Mouse (Mus musculus): ENCODE results near the gene Shisa5. TPM values are rescaled to one million over a fixed set of nuclear protein-coding genes. Genes with fewer than 3 reads are reported as not detected.

Shisa5 gene
- polyA plus RNA-seq, 1 experiment from 2014 or later = 60.4 TPM

- Histone ChIP-seq H3K4me3 (no peak overlapping the region), H3K27ac (no peak overlapping the region), H3K9ac (no peak overlapping the region), H3K4me2 (replicated peaks) (no peak overlapping the region), H3K36me3 (peaks cover 7% of the 10 kb centered on the region), H3K9me3 (no peaks in the 10 kb centered on the region), H3K4me1 (no peaks in the 10 kb centered on the region), H3K27me3 (no peaks in the 10 kb centered on the region)
- 43% methylated on average over 2 of the region's 2 CpGs for WGBS
- ATAC-seq (ENCODE audit: insufficient number of reproducible peaks, insufficient read depth, low FRiP score, low TSS enrichment) = no peak
Measured at GRCm38 (mm10) chr9:109003201-109003600, 35.2 kb upstream of the Shisa5 start.

- no peak overlapping the region for H3K4me2 ChIP-seq (replicated peaks)
- H3K4me1 ChIP-seq = 0 out of 2 replicates have a peak, but pooled peaks cover 7% of the 10 kb centered on the region
- H3K36me3 ChIP-seq = peaks cover 20% of the 10 kb centered on the region
- 77% methylated on average over 21 of the region's 21 CpGs for WGBS
- H3K4me3 ChIP-seq = no peak overlapping the region
- no peak overlapping the region for H3K27ac ChIP-seq
- H3K9ac ChIP-seq = no peak overlapping the region
- H3K9me3 ChIP-seq = no peaks in the 10 kb centered on the region
- ATAC-seq (ENCODE audit: insufficient number of reproducible peaks, insufficient read depth, low FRiP score, low TSS enrichment) = no peak
- no peaks in the 10 kb centered on the region for H3K27me3 ChIP-seq
Measured at GRCm38 (mm10) chr9:109007025-109007780, 31.2 kb upstream of the Shisa5 start.

- H3K27ac ChIP-seq = no peak overlapping the region
- H3K9ac ChIP-seq = no peak overlapping the region
- ATAC-seq (ENCODE audit: insufficient number of reproducible peaks, insufficient read depth, low FRiP score, low TSS enrichment) = no peak
- H3K36me3 ChIP-seq = peaks cover 16% of the 10 kb centered on the region
- 77% methylated on average over 9 of the region's 9 CpGs for WGBS
- H3K27me3 ChIP-seq = no peaks in the 10 kb centered on the region
- no peaks in the 10 kb centered on the region for H3K9me3 ChIP-seq
- 0 out of 2 replicates have a peak, but pooled peaks cover 7% of the 10 kb centered on the region for H3K4me1 ChIP-seq
- H3K4me3 ChIP-seq = no peak overlapping the region
- H3K4me2 ChIP-seq (replicated peaks) = no peak overlapping the region
Measured at GRCm38 (mm10) chr9:109008081-109008480, 30.3 kb upstream of the Shisa5 start.

DNA sequence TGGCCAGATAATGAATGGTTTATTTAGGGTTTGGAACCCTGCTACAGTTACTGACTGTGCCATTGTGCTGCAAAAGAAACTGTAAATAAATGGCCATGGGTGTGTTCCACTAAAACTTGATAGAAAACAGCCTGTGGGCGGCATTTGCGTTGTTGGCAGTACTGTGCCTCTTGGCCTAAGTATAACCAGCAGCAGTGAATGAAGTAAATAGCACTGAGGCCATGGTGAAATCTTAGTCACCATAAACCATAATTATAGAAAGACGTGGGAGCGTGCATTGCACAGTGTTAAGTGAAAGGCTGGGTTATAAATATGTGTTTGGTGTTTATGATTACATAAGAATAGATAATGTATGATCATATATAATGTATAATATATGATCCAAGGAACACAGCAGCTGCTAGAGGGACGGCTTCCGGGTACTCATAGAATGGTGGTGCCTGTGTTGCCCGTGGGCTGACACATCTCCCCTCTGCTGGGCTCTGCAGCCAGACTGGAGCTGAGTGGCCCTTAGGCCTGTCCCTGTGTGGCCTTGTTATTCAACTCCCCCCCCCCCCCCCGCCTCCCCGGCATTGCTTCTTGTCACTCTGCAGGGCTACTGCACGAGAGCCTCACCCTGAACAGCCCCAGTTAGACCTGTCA, 29.2 kb upstream of the Shisa5 start:
- H3K9ac ChIP-seq = no peak overlapping the region
- ATAC-seq (ENCODE audit: insufficient number of reproducible peaks, insufficient read depth, low FRiP score, low TSS enrichment) = no peak
- no peak overlapping the region for H3K4me2 ChIP-seq (replicated peaks)
- H3K27me3 ChIP-seq = no peaks in the 10 kb centered on the region
- H3K4me3 ChIP-seq = no peak overlapping the region
- H3K4me1 ChIP-seq = 0 out of 2 replicates have a peak, but pooled peaks cover 7% of the 10 kb centered on the region
- no peaks in the 10 kb centered on the region for H3K9me3 ChIP-seq
- 66% methylated on average over 9 of the region's 10 CpGs for WGBS
- no peak overlapping the region for H3K27ac ChIP-seq
- H3K36me3 ChIP-seq = peaks cover 16% of the 10 kb centered on the region

DNA sequence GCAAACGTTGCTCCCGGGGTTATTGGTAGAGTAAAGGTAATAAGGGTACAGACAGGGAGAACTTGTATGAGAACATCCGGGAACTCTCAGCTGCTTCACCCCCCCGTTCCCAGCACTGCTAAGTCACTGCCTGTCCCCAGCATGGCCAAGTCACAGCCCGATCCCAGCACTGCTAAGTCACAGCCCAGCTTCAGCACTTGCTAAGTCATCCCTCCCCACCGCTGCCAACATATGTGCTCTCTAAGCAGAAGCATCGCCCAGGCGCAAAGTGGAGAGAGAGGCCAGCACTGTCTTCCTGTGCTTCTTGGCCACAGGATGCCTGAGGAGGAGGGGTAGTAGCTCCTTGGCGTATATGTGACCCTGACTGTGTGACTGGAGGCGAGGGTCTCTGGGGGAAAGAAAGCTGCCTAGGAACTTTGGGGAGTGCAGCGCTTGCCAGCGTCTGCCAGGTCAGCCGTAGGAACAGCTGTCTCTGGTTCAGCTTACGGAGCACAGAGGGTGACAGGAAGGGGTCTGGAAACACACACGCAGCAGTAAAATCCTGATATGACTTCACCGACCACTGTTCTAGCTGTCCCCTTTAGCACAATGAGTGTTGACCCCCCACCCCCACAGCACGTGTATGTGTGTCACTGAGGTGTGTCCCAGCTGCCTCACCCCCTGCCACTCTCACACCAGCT, 28.6 kb upstream of the Shisa5 start:
- Histone ChIP-seq H3K9ac (no peak overlapping the region), H3K36me3 (peaks cover 16% of the 10 kb centered on the region), H3K4me2 (replicated peaks) (no peak overlapping the region), H3K4me3 (no peak overlapping the region), H3K27ac (no peak overlapping the region), H3K27me3 (no peaks in the 10 kb centered on the region), H3K4me1 (0 out of 2 replicates have a peak, but pooled peaks cover 7% of the 10 kb centered on the region), H3K9me3 (no peaks in the 10 kb centered on the region)
- ATAC-seq (ENCODE audit: insufficient number of reproducible peaks, insufficient read depth, low FRiP score, low TSS enrichment) = no peak
- 44% methylated on average over 17 of the region's 17 CpGs for WGBS

DNA sequence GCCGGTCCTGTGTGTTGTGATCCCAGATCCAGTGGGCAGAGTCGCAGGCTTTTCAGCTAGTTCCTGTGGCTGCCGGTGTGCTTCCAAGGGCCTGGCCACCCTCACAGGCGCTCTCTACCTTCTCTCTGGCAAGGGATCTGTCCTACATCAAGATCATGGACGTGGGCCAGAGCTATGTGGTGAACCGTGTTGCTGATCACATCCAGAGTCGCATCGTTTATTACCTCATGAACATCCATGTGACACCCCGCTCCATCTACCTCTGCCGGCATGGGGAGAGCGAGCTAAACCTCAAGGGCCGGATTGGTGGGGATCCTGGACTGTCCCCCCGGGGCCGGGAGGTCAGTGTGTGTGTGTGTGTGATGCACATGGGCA, 28.1 kb upstream of the Shisa5 start:
- WGBS = 85% methylated on average over 14 of the region's 14 CpGs
- Histone ChIP-seq H3K36me3 (peaks cover 16% of the 10 kb centered on the region), H3K4me3 (no peak overlapping the region), H3K9ac (no peak overlapping the region), H3K9me3 (no peaks in the 10 kb centered on the region), H3K4me1 (0 out of 2 replicates have a peak, but pooled peaks cover 7% of the 10 kb centered on the region), H3K27me3 (no peaks in the 10 kb centered on the region), H3K4me2 (replicated peaks) (no peak overlapping the region), H3K27ac (no peak overlapping the region)
- ATAC-seq (ENCODE audit: insufficient number of reproducible peaks, insufficient read depth, low FRiP score, low TSS enrichment) = no peak

- Histone ChIP-seq H3K27ac (no peak overlapping the region), H3K4me2 (replicated peaks) (no peak overlapping the region), H3K27me3 (no peaks in the 10 kb centered on the region), H3K4me1 (no peaks in the 10 kb centered on the region), H3K9ac (no peak overlapping the region), H3K4me3 (no peak overlapping the region), H3K36me3 (peaks cover 9% of the 10 kb centered on the region), H3K9me3 (no peaks in the 10 kb centered on the region)
- WGBS = 73% methylated on average over 8 of the region's 8 CpGs
- ATAC-seq (ENCODE audit: insufficient number of reproducible peaks, insufficient read depth, low FRiP score, low TSS enrichment) = no peak
Measured at GRCm38 (mm10) chr9:109015397-109015796, 23.0 kb upstream of the Shisa5 start.

DNA sequence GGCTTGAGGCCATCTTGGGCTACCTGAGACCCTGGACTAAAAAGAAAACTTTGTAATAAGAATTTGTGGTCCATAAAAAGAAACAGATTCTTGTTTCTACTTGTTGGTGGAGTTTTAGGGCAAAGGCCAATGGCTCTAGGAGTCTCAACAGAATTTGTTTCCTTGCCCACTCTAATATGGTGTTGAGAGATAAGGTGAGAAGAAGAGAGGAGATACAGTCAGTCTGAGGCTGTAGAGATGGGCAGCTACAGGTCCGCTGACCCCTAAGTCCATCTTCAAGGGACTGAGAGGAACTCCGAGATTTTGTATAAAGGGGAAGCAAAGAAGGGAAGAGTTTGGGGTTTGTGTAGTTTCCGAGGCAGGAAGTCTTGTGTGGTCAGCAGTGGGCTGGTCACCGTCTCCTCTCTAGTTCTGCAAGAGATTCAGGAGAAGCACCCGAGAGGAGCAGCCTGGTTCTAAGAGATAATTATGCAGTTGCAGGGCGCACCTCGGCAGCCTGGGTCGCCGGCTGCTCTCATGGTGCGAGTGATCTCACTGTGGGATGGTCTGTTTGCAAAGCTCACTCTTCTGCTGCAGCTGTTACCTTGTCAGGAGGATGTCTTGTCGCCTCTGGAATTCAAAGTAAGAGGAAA, 21.3 kb upstream of the Shisa5 start:
- WGBS = 75% methylated on average over 11 of the region's 11 CpGs
- no peak overlapping the region for H3K9ac ChIP-seq
- H3K4me1 ChIP-seq = no peaks in the 10 kb centered on the region
- H3K27me3 ChIP-seq = no peaks in the 10 kb centered on the region
- no peak overlapping the region for H3K27ac ChIP-seq
- H3K4me3 ChIP-seq = no peak overlapping the region
- no peak overlapping the region for H3K4me2 ChIP-seq (replicated peaks)
- H3K9me3 ChIP-seq = no peaks in the 10 kb centered on the region
- ATAC-seq (ENCODE audit: insufficient number of reproducible peaks, insufficient read depth, low FRiP score, low TSS enrichment) = no peak
- no peaks in the 10 kb centered on the region for H3K36me3 ChIP-seq

DNA sequence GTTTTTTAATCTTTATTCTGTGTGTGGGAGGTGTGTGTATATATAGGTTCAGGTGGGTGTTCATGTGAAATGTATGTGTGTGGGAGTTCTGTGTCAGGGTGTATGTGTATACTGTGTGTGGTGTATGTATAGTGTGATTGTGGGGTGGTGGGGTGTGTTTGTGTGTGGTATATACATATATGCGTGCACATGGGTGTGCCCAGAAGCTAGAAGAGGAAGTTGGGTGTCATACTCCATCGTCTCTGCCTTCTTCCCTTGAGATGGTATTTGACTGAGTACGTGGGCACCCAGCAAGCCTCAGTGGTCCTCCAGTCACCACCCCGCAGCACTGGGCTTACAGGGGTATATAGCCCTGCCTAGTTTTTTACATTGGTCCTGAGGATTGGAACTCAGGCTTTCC, 16.9 kb upstream of the Shisa5 start:
- WGBS = 93% methylated on average over 4 of the region's 4 CpGs
- Histone ChIP-seq H3K36me3 (peaks cover 11% of the 10 kb centered on the region; the same call in 1 of the 2 replicates), H3K4me3 (no peak overlapping the region), H3K4me1 (no peaks in the 10 kb centered on the region), H3K27ac (no peak overlapping the region), H3K9me3 (no peaks in the 10 kb centered on the region), H3K9ac (no peak overlapping the region), H3K27me3 (no peaks in the 10 kb centered on the region), H3K4me2 (replicated peaks) (no peak overlapping the region)
- ATAC-seq (ENCODE audit: insufficient number of reproducible peaks, insufficient read depth, low FRiP score, low TSS enrichment) = no peak

GRCm38 (mm10) chr9:109022866-109023685, 15.3 kb upstream of the Shisa5 start:
- Histone ChIP-seq H3K4me3 (no peak overlapping the region), H3K4me2 (replicated peaks) (no peak overlapping the region), H3K27ac (no peak overlapping the region), H3K36me3 (peaks cover 13% of the 10 kb centered on the region; the same call in 1 of the 2 replicates), H3K9ac (no peak overlapping the region), H3K9me3 (no peaks in the 10 kb centered on the region), H3K27me3 (no peaks in the 10 kb centered on the region), H3K4me1 (no peaks in the 10 kb centered on the region)
- 87% methylated on average over 17 of the region's 17 CpGs for WGBS
- no peak for ATAC-seq (ENCODE audit: insufficient number of reproducible peaks, insufficient read depth, low FRiP score, low TSS enrichment)

DNA sequence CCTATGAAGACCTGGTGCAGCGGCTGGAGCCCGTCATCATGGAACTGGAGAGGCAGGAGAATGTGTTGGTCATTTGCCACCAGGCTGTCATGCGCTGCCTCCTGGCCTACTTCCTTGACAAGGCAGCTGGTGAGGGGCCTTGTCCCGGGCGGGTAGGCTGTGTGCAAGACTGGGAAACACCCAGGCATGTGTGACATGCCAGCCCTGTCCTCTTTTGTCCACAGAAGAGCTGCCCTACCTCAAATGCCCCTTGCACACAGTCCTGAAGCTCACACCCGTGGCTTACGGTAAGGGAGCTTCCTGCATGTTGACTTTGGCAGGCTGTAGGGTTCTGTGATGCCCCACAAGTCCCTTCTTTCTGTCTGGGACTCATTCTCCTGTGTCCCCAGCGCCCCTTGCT, 10.8 kb upstream of the Shisa5 start:
- Histone ChIP-seq H3K9me3 (no peaks in the 10 kb centered on the region), H3K27me3 (no peaks in the 10 kb centered on the region), H3K9ac (no peak overlapping the region), H3K4me1 (no peaks in the 10 kb centered on the region), H3K36me3 (peaks cover 22% of the 10 kb centered on the region), H3K27ac (no peak overlapping the region), H3K4me2 (replicated peaks) (no peak overlapping the region), H3K4me3 (no peak overlapping the region)
- 81% methylated on average over 8 of the region's 8 CpGs for WGBS
- ATAC-seq (ENCODE audit: insufficient number of reproducible peaks, insufficient read depth, low FRiP score, low TSS enrichment) = no peak
